Mouse (Mus musculus): ENCODE measurements around the gene Adprhl2.

DNA sequence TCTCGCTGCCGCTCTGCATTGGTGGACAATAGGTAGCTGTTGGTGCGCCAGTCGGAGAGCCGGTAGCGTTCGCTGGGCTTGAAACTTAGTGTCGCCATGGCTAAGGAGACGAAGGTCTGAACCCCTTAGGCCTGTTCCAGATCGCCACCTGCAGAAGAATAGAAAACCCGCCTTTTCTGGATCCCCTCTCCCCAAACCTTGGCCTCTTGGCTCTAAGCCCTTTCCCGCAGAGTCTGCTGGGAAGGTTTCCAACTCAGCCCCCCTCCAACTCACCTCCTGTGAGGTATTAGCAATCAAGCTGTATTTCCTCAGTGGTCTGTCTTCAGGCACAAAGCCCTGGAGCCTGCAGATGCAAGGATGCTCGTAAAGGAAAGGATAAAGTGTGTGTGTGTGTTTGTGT lies 3.4 kb upstream of the Adprhl2 start:
- TF ChIP-seq TAL1 (IDR thresholded peaks at IDR 0.05; ENCODE audit: low read length) = no peak
- no peak for TF ChIP-seq GATA1 (IDR thresholded peaks at IDR 0.05; ENCODE audit: low read length)
